Mouse (Mus musculus): ENCODE data around the gene Agpat1.

Gene Agpat1

GRCm38 (mm10) chr17:34586796-34587422 lies 17.2 kb upstream of the Agpat1 start:
- DNase-seq: peak; percentile 93

DNA sequence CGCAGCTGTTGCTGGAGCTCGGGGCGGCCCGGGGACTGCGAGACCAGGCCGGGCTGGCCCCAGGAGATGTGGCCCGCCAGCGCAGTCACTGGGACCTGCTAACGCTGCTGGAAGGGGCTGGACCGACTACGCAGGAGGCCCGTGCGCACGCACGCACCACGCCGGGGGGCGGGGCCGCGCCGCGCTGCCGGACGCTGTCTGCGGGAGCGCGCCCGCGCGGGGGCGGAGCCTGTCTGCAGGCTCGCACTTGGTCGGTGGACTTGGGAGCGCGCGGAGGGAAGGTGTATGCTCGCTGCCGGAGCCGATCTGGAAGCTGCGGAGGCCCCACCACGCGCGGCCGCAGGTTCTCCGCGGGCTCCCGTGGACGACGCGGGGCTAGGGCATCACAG lies 16.6 kb upstream of the Agpat1 start:
- peak; percentile 99 for DNase-seq

- DNase-seq: no peak
Observed at GRCm38 (mm10) chr17:34587814-34588213, 16.2 kb upstream of the Agpat1 start.

DNA sequence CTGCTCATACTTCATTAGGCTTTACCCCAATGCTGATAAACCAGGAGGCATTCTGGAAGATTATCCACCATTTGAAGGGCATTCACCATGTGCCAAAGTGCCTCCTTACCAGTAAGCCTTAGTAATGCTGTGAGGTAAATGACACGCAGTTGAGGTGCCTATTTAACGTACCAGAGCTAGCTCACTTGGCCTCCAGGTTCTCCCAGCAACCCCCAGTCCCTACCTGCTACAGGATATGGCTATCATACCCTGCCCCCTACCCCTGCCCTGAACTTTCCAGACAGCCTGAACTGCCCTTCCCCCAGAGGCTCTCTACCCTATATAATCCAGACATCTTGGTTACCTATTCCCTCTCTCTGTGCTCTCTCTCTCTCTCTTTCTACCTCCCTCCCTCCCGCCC lies 15.3 kb upstream of the Agpat1 start:
- DNase-seq: peak; percentile 53

DNA sequence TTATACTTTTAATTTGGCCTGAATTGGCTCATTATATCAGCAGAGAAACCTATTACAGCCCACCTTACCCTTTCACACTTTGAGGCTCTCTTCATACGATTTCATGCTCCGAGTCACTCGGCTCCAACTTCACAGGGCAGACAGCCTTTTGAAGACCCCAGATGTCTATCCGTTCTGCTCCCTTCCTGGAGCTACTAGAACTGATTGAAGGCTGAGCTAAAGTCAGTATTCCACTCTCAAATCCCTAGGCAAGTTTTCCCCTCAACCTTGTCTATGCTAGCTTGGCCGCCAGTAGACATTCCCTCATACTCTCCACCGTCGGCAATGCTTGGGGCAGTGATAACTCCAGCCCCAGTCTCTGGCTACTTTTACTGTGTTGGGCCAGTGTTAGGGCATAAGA lies 14.9 kb upstream of the Agpat1 start:
- peak; percentile 47 for DNase-seq

DNA sequence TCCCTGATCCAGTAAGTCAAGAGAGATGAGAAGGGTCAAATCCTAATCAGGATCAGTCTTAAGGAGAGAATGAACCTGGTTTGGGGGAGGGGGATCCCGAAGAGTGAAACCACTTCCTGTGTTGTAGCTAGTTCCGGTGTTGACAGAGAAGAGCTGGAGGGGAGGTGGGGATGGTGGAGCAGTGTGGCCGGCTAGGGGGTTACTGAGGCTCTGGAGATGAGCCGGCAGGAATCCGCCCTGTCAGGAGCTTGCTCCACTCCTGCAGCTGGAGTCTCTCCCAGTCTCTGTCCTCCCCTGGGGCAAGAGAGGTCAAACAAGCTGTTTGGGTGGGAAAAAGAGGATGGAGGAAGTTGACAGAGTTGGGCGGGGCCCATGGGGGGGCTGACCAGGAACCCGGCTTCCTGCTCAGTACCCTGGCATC lies 14.4 kb upstream of the Agpat1 start, which contains the start of gene Gpsm3:
TSS of gene Gpsm3 (plus strand) at position 126 of the 421 bp plus-strand sequence.
- peak; percentile 85 for DNase-seq

- DNase-seq: peak; percentile 53
Observed at GRCm38 (mm10) chr17:34590154-34590987, 13.7 kb upstream of the Agpat1 start.

GRCm38 (mm10) chr17:34591029-34591993 lies 12.8 kb upstream of the Agpat1 start, which contains the start of gene Pbx2:
Gene Pbx2 (plus strand): TSS chr17:34591266.
- peak; percentile 60 for DNase-seq

GRCm38 (mm10) chr17:34591994-34592375 lies 12.1 kb upstream of the Agpat1 start:
- peak; percentile 97 for DNase-seq

DNA sequence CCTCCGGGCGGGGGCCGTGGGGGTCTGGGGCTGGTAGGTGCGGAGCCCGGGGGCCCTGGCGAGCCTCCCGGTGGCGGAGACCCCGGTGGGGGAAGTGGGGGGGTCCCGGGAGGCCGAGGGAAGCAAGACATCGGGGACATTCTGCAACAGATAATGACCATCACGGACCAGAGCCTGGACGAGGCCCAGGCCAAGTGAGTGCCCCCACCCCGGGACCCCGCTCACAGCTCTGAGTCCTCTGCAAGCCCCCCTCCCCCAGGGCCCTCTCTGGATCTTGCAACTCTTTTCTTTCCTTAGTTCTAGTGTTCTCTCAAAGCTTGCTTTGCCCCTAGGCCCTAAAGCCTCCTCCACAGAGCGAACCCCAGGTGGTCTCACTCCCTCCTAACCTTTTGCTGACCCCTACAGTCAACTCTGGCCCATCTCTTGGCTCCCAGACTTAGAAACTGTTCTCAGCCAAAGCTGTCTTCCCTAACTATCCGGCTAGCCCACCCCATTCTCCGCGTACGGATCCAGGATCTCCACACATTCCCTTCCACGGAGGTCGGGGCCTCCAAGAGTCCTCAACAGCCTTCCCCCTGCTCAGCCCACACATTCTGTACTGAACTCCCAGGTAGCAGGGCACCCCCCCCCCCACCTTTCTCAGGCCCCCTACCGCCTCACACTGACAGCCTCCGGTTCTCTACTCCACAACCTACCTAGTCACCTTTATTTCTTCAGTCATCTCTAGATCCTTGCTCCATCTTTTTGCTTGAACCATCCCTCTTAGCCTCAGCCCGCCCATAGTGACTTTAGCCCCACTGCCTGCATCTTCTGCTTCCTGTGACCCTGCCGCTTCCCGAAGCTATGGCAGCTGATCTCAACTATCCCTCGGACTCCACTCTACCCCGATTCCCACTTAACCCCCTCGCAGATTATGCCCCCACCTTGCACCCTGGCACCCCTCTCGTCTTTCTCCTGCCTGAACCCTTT lies 11.2 kb upstream of the Agpat1 start:
- DNase-seq: peak; percentile 40

GRCm38 (mm10) chr17:34593752-34594525 lies 10.1 kb upstream of the Agpat1 start:
- no peak for DNase-seq

DNA sequence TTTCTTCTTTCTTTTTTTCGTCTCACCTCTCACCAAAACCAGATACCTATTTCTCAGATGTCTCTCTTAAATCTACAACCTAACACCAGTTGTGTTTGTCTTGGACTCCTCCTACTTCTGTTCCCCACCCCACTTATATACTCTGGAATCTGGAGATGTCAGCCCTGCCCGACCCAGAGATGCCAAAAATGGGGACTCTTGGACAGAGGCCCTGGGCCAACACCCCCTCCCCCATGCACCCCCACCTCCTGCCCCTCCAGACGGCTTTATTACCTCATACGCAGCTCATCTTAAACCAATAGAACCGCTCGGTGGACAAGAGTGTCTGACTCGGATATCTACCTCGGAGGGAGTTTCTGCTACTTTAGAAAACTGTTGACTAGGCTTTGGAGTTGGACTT lies 8.0 kb upstream of the Agpat1 start:
- DNase-seq: no peak

- no peak for DNase-seq
Observed at GRCm38 (mm10) chr17:34597566-34598095, 6.4 kb upstream of the Agpat1 start, which contains the start of gene Ager. Gene Ager (plus strand): TSS chr17:34597862.

GRCm38 (mm10) chr17:34599891-34600290 lies 4.2 kb upstream of the Agpat1 start:
- DNase-seq: no peak

- no peak for DNase-seq
Observed at GRCm38 (mm10) chr17:34601796-34602195, 2.3 kb upstream of the Agpat1 start.

GRCm38 (mm10) chr17:34603375-34604060 lies 544 bp upstream of the Agpat1 start, which contains the start of gene Rnf5:
Gene Rnf5 (minus strand): TSS chr17:34603690.
- peak; percentile 98 for DNase-seq

- no peak for DNase-seq
Observed at GRCm38 (mm10) chr17:34604511-34605237, 612 bp downstream of the Agpat1 start.

GRCm38 (mm10) chr17:34605609-34606008 lies 1.5 kb downstream of the Agpat1 start:
- DNase-seq: peak; percentile 97

Data from thymus, postnatal 14 days (tissue).